Mouse (Mus musculus): ENCODE measurements at regions not wholly inside any gene's neighbourhood (a gene's known extent, or its start where the extent isn't known, plus 50 kb on each side); places are given as distances from the start of the nearest gene placed in this dataset.

- no peak for TF ChIP-seq CTCF (IDR thresholded peaks at IDR 0.05; ENCODE audit: borderline replicate concordance, insufficient read depth, low read depth, low read length)
- TF ChIP-seq POLR2A (IDR thresholded peaks at IDR 0.05; ENCODE audit: borderline replicate concordance, insufficient read depth, low read length), result no peak
These were observed 59.9 kb downstream of the S1pr1 start for GRCm38 (mm10) chr3:115655020-115655419.

Data from cerebellum, adult 2 months (tissue).